Mouse (Mus musculus): Measurements from ENCODE around the gene Lhx8. TPM values are rescaled to one million over a fixed set of nuclear protein-coding genes. Genes with fewer than 3 reads are reported as not detected.

The Lhx8 gene
- polyA plus RNA-seq, 1 experiment from 2014 or later: not detected

GRCm38 (mm10) chr3:154332941-154333340 is 2.5 kb upstream of the Lhx8 start:
- 1% methylated on average over 15 of the region's 15 CpGs for WGBS
- Histone ChIP-seq H3K36me3 (no peaks in the 10 kb centered on the region), H3K4me2 (no peak overlapping the region), H3K4me3 (replicated peaks) (no peak overlapping the region), H3K9me3 (replicated peaks) (no peaks in the 10 kb centered on the region), H3K4me1 (peaks cover 36% of the 10 kb centered on the region), H3K9ac (no peak overlapping the region), H3K27me3 (peaks cover 96% of the 10 kb centered on the region), H3K27ac (no peak overlapping the region)
- ATAC-seq (replicated peaks; ENCODE audit: low FRiP score): no peak

- no peak overlapping the region for H3K9ac ChIP-seq
- H3K27me3 ChIP-seq: peaks cover 96% of the 10 kb centered on the region
- no peaks in the 10 kb centered on the region for H3K36me3 ChIP-seq
- H3K4me1 ChIP-seq: peaks cover 38% of the 10 kb centered on the region
- H3K9me3 ChIP-seq (replicated peaks): no peaks in the 10 kb centered on the region
- under 1% methylated on average over 20 of the region's 20 CpGs for WGBS
- H3K4me2 ChIP-seq: peak overlapping the region; percentile 50
- H3K4me3 ChIP-seq (replicated peaks): peak overlapping the region; percentile 32
- peak; percentile 61; the same call in 1 of the 2 replicates for ATAC-seq (replicated peaks; ENCODE audit: low FRiP score)
- no peak overlapping the region for H3K27ac ChIP-seq
Observed at GRCm38 (mm10) chr3:154332213-154332530, 1.7 kb upstream of the Lhx8 start.

- Histone ChIP-seq H3K9me3 (replicated peaks) (no peaks in the 10 kb centered on the region), H3K36me3 (no peaks in the 10 kb centered on the region), H3K4me2 (peak overlapping the region; percentile 50), H3K4me3 (replicated peaks) (peak overlapping the region; percentile 32), H3K27me3 (peaks cover 98% of the 10 kb centered on the region), H3K4me1 (peaks cover 38% of the 10 kb centered on the region), H3K9ac (no peak overlapping the region), H3K27ac (no peak overlapping the region)
- ATAC-seq (replicated peaks; ENCODE audit: low FRiP score): no peak
- 1% methylated on average over 21 of the region's 21 CpGs for WGBS
Observed at GRCm38 (mm10) chr3:154331506-154332212, 1.2 kb upstream of the Lhx8 start.

- H3K27ac ChIP-seq: no peak overlapping the region
- WGBS: under 1% methylated on average over 10 of the region's 10 CpGs
- H3K36me3 ChIP-seq: no peaks in the 10 kb centered on the region
- H3K4me3 ChIP-seq (replicated peaks): no peak overlapping the region
- peaks cover 98% of the 10 kb centered on the region for H3K27me3 ChIP-seq
- H3K4me2 ChIP-seq: no peak overlapping the region
- H3K4me1 ChIP-seq: peaks cover 38% of the 10 kb centered on the region
- no peak for ATAC-seq (replicated peaks; ENCODE audit: low FRiP score)
- H3K9me3 ChIP-seq (replicated peaks): no peaks in the 10 kb centered on the region
- no peak overlapping the region for H3K9ac ChIP-seq
Observed at GRCm38 (mm10) chr3:154331003-154331340, 513 bp upstream of the Lhx8 start.

- Histone ChIP-seq H3K27ac (no peak overlapping the region), H3K9ac (no peak overlapping the region), H3K4me1 (peaks cover 38% of the 10 kb centered on the region), H3K27me3 (peaks cover 98% of the 10 kb centered on the region), H3K4me2 (peak overlapping the region; percentile 39), H3K36me3 (no peaks in the 10 kb centered on the region), H3K9me3 (replicated peaks) (no peaks in the 10 kb centered on the region), H3K4me3 (replicated peaks) (peak overlapping the region; percentile 22)
- no peak for ATAC-seq (replicated peaks; ENCODE audit: low FRiP score)
- under 1% methylated on average over 54 of the region's 54 CpGs for WGBS
Observed at GRCm38 (mm10) chr3:154329323-154330180, 907 bp downstream of the Lhx8 start.

GRCm38 (mm10) chr3:154328721-154329322 is 1.6 kb downstream of the Lhx8 start:
- WGBS: 1% methylated on average over 22 of the region's 22 CpGs

GRCm38 (mm10) chr3:154327883-154328720 is 2.4 kb downstream of the Lhx8 start:
- ATAC-seq (replicated peaks; ENCODE audit: low FRiP score): peak; percentile 76
- peaks cover 96% of the 10 kb centered on the region for H3K27me3 ChIP-seq
- H3K4me1 ChIP-seq: peaks cover 38% of the 10 kb centered on the region
- peak overlapping the region; percentile 73 for H3K4me2 ChIP-seq
- peak overlapping the region; percentile 44 for H3K4me3 ChIP-seq (replicated peaks)
- H3K27ac ChIP-seq: no peak overlapping the region
- no peaks in the 10 kb centered on the region for H3K36me3 ChIP-seq
- no peak overlapping the region for H3K9ac ChIP-seq
- H3K9me3 ChIP-seq (replicated peaks): no peaks in the 10 kb centered on the region
- WGBS: under 1% methylated on average over 60 of the region's 86 CpGs

More at GRCm38 (mm10) chr3:154328721-154329322, 1.6 kb downstream of the Lhx8 start:
- H3K4me3 ChIP-seq (replicated peaks): peak overlapping the region; percentile 44
- H3K27me3 ChIP-seq: peaks cover 98% of the 10 kb centered on the region
- H3K9me3 ChIP-seq (replicated peaks): no peaks in the 10 kb centered on the region
- ATAC-seq (replicated peaks; ENCODE audit: low FRiP score): no peak
- H3K9ac ChIP-seq: no peak overlapping the region
- no peak overlapping the region for H3K27ac ChIP-seq
- H3K36me3 ChIP-seq: no peaks in the 10 kb centered on the region
- peaks cover 38% of the 10 kb centered on the region for H3K4me1 ChIP-seq
- peak overlapping the region; percentile 73 for H3K4me2 ChIP-seq

- Histone ChIP-seq H3K27ac (no peak overlapping the region), H3K27me3 (peaks cover 94% of the 10 kb centered on the region), H3K4me2 (no peak overlapping the region), H3K9ac (no peak overlapping the region), H3K4me3 (replicated peaks) (peak overlapping the region; percentile 44; the same call in 1 of the 2 replicates), H3K9me3 (replicated peaks) (no peaks in the 10 kb centered on the region), H3K36me3 (no peaks in the 10 kb centered on the region), H3K4me1 (peaks cover 31% of the 10 kb centered on the region)
- WGBS: 1% methylated on average over 13 of the region's 13 CpGs
- ATAC-seq (replicated peaks; ENCODE audit: low FRiP score): no peak
Observed at GRCm38 (mm10) chr3:154327110-154327882, 3.2 kb downstream of the Lhx8 start.

GRCm38 (mm10) chr3:154321921-154322574 is 8.4 kb downstream of the Lhx8 start:
- ATAC-seq (replicated peaks; ENCODE audit: low FRiP score): no peak
- H3K4me1 ChIP-seq: no peaks in the 10 kb centered on the region
- no peak overlapping the region for H3K4me3 ChIP-seq (replicated peaks)
- H3K27me3 ChIP-seq: peaks cover 88% of the 10 kb centered on the region
- no peaks in the 10 kb centered on the region for H3K36me3 ChIP-seq
- H3K9ac ChIP-seq: no peak overlapping the region
- 58% methylated on average over 13 of the region's 13 CpGs for WGBS
- H3K27ac ChIP-seq: no peak overlapping the region
- no peaks in the 10 kb centered on the region for H3K9me3 ChIP-seq (replicated peaks)
- H3K4me2 ChIP-seq: no peak overlapping the region

- WGBS: 14% methylated on average over 5 of the region's 5 CpGs
- H3K4me3 ChIP-seq (replicated peaks): no peak overlapping the region
- no peaks in the 10 kb centered on the region for H3K4me1 ChIP-seq
- no peak for ATAC-seq (replicated peaks; ENCODE audit: low FRiP score)
- H3K27ac ChIP-seq: no peak overlapping the region
- no peak overlapping the region for H3K4me2 ChIP-seq
- no peaks in the 10 kb centered on the region for H3K36me3 ChIP-seq
- H3K27me3 ChIP-seq: peaks cover 49% of the 10 kb centered on the region
- no peaks in the 10 kb centered on the region for H3K9me3 ChIP-seq (replicated peaks)
- H3K9ac ChIP-seq: no peak overlapping the region
Observed at GRCm38 (mm10) chr3:154317651-154318248, 12.7 kb downstream of the Lhx8 start.
